Mouse (Mus musculus) CD8-positive naive resting alpha-beta T cell, adult 2 months (primary cell): ENCODE data around the gene Coch.
"Not testable (repeated sequence)": the region's sequence is repeated elsewhere in the genome, so short reads cannot be mapped to it uniquely, and the experiment has no call there.

Source experiments
- DNase-seq, 2 experiments: peaks; one replicate each; pipeline ENCODE4 v3.0.0; 2022; ENCODE audit warnings: low read depth in 2 of 2, low spot score in 2 of 2

Gene Coch

GRCm38 (mm10) chr12:51593229-51594029 is at the start of gene Coch:
Gene Coch (plus strand): TSS chr12:51593341.
- DNase-seq, result no peak

- no peak for DNase-seq
Measured at GRCm38 (mm10) chr12:51543402-51543960, 49.7 kb upstream of the Coch start.

DNA sequence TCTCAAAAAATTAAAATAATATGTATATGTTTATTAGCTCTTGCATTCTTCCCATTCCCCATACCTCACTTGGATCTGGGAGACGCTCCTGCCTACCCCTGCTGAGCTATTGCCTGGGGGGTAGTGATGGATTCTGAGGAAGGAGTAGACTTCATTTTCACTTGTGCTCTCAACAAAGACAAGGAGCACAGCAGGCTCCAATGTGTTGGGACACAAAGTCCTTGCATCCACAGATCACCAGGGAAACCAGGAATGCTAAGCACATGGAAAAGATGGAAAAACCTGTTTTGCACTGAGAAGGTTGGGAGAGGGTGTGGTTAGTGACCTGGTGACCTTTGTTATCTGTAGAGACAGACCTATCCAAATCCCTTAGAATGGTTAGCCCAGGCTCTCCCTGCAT is 38.1 kb upstream of the Coch start:
- DNase-seq, result no peak

GRCm38 (mm10) chr12:51561416-51561815 is 31.7 kb upstream of the Coch start:
- no peak for DNase-seq

DNA sequence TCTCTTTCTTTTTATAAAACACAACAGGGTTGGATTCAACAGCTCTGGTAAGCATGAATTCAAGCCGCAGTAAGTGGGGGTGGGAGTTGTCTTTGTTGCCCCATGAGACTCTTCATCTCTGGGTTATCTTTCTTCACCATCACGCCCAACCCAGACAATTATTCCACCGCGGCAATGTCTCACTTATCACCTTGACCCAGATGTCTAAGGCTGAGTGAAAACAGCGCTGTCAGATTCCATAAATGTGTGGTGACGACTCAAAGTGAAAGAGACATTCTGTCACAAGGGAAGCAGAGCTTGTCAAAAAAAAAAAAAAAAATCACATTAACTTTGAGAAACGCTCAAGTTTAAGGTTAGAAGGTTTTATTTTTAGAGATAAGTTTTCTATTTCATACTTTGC is 25.9 kb upstream of the Coch start:
- DNase-seq, result no peak

DNA sequence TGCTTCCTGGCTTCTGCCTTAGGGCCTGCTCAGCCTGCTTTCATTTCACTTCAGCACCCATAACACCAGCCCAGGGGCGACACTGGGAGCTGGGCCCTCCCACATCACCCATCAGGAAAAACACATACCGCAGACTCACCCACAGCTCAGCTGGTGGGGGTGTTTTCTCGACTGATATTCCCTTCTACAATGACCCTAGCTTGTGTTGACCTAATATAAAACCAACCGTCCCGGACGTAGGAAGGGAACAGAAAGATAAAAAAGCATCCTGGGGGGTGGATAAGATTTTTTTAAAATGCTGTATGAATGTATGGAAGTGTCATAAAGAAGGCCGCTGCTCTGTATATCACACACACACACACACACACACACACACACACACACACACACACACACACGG is 23.7 kb upstream of the Coch start:
- no peak for DNase-seq

DNA sequence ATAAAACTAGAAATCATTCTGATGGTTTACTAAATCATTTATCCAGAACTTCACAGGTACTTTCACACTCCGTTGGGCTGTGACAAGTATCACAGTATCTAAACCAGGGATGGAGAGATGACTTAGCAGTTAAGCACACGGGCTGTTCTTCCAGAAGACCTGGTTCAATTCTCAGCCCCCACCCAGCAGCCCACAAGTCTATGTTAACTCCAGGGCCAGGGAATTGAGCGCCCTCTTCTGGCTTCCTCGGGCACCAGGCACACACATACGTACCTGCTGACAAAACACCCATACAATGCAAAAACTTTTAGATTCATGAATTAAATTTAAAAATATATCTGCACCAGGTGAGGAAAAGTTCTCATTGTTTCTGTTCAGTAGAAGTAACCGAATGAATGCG is 23.2 kb upstream of the Coch start:
- no peak for DNase-seq

DNA sequence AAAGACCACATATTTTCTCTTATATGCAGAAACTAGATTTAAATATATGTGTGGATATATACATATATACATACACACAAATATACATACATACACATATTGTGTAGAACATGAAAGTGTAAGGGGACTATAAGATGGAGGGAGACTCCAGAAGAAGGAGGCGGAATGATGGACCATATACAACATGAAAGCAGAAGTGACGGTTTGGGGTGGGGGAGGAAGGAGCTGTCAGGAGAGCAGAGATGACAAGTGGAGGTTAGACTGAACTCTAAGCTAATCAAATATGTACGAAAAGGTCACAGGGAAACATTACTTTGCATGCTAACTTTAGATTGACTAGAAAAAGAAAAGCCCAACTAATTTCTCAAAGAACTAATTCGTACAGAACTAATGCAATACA is 20.5 kb upstream of the Coch start:
- DNase-seq, result no peak

- not testable (repeated sequence) for DNase-seq
Measured at GRCm38 (mm10) chr12:51577816-51578215, 15.3 kb upstream of the Coch start.

DNA sequence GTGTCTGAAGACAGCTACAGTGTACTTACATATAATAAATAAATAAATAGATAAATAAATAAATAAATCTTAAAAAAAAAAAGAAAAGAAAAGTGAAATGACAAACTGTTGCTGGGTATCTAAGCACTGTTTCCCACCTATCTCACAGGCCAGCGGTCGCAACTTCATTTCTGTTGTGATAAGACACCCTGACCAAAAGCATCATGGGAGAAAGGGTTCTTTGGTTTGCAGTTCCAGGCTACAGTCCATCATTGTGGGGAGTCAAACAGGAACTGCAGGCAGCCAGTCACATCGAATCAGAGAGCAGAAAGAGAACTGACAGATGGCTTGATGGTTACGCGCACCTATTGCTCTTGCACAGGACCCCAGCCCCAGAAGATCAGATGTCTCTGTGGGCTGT is 3.9 kb upstream of the Coch start:
- no peak for DNase-seq

DNA sequence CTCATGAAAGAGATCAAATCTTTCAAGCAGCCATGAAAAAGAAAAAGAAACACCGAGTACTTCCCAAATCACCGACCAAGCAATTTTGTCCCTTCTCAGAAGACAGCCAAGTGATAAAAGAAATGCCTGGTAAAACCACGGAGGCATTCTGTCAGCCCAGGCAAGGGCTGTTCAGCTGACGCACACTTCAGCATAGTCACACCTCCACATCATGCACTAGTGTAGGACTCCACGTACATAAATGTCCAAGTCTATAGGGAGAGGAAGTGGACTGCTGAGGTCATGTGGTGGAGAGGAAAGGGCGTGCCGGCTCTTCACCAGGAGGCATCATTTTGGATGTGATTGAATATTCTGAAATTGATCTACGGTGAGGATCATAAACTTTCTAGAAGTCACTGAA is 1.2 kb upstream of the Coch start:
- no peak for DNase-seq

GRCm38 (mm10) chr12:51592888-51593228 is 283 bp upstream of the Coch start:
- no peak for DNase-seq

DNA sequence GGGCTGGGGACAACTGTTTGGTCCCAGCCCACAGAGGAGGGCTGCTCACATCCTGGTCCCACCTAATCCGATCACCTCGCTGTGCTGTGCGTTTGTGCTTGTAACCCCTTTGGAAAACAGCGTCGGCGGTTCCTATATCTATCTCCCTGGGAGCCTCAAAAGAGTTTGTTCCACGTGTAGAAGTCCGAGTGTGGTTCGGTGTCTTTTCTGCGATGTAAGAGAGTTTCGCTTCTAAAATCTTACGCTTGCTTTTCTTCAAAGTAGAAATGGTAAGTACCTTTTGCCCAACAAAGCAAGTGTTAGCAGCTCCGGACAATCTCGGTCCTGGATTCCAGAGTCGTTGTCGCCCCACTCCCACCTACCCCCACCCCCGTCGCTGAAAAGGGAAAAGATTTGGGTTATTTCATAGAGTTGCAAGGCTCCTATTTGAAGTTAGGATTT is 909 bp downstream of the Coch start:
- no peak for DNase-seq

DNA sequence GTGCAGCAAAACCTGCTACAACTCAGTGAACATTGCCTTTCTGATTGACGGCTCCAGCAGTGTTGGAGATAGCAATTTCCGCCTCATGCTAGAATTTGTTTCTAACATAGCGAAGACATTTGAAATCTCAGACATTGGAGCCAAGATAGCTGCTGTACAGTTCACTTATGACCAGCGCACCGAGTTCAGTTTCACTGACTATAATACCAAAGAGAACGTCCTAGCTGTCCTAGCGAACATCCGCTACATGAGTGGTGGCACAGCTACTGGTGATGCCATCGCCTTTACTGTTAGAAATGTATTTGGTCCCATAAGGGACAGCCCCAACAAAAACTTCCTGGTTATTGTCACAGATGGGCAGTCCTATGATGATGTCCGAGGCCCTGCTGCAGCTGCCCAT is 10.2 kb downstream of the Coch start:
- no peak for DNase-seq

GRCm38 (mm10) chr12:51606138-51606537 is 13.0 kb downstream of the Coch start:
- no peak for DNase-seq

GRCm38 (mm10) chr12:51612361-51612760 is 19.2 kb downstream of the Coch start:
- DNase-seq, result no peak

- DNase-seq, result no peak
Measured at GRCm38 (mm10) chr12:51620572-51620971, 27.4 kb downstream of the Coch start.

DNA sequence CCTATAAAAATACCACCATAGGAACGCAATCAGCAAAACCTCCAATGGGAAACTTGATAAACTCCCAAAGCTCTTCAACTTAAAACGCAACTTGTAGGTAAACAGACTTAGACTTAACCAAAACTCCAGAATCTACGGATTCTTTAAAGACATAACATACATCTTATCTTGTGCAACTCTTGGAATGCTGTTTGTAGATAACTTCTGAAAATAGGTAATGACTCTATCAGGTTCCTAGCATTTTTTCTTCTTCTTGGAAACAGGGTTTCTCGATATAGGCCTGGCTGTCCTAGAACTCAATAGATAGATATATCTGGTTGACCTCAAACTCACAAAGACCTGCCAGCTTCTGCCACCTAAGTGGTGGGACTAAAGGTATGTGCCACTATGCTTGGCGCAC is 28.0 kb downstream of the Coch start:
- no peak for DNase-seq

GRCm38 (mm10) chr12:51622670-51623365 is 29.7 kb downstream of the Coch start:
- no peak for DNase-seq

DNA sequence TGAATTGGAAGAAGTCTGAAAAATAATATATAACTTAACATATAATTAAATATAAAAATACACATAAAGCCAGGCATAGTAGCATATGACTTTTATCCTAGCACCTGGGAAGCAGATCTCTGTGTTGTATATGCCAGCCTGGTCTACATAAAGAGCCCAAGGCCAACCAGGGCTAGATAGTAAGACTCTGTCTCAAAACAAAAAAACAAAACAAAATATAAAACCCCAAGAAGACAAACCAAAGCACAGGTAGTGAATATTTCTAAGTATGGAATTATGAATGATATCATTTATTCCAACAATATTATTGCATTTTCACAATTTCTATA is 30.2 kb downstream of the Coch start:
- no peak for DNase-seq

- DNase-seq, result no peak
Measured at GRCm38 (mm10) chr12:51633481-51633880, 40.3 kb downstream of the Coch start.

DNA sequence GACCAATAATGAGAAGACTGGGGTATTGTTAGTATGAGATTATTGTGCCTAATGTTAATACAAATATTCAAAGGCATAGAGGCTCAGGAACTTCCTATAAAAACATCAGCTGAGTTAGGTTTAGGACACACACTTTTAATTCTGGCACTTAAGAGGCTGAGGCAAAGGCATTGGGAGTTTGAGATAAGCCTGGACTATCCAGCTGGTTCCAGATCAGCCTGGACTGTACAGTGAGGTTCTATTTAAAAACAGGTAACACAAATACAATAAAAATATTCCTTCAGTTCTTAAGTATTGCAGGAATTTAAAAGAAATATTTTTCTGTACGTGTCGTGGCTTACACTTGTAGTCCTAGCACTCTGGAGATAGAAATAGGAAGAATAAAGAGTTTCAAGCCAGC is 43.1 kb downstream of the Coch start:
- DNase-seq, result no peak
